Comparison of ENCODE assay signal across 18 mouse cellular contexts in the genomic region with DNA sequence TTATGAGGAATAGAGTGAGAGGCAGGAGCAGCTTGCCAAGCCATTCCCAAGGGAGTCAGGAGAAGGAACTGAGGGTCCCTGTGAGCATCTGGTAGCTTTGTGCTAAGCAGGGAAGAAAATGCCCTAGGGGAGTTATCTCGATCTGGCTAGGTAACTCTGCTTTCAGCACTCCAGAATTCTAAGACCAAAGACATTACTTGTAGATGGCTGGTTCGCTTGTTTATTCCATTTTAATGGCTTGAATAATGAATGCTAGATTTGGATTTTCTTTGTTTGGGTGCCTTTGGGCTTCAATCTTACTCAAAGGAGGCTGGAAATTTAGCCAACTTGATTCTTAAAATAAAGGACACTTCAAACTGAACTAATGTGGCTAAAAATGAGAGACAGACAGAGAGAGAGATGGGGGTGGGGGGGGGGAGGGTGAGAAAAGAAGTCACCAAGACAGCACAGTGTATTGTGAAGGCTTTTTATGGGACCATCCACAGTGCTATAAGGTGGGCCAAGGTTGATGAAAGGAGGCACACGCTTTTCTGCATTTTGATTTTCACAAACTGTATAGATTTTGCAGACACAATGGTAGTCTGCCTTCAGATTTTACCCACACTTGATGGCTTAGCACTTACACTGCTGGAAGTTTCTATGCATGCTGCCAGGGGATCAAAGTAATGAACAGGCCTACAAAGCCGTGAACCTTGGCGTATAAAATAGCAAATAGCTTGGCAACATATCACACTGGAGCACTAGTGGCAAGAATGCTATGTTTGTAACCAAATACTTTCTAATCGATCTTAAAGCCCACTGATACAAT.
"Had no signal": no experiment of that assay in that cellular context is flagged by ENCODE, and none has a peak within 500 bp of the region (broad histone marks: within the 10 kb centered on the region; RNA-seq: fewer than 3 reads in every experiment).

No protein-coding gene starts in this region.

- DNase-seq: kidney, adult 9 months; kidney, postnatal 14 days; kidney, postnatal 4 days; layer of hippocampus, adult 9-11 months; liver, embryonic 13.5 days; lung, adult 2 months; lung, postnatal 14 days; lung, postnatal 4 days; retina, postnatal 1 day; right cerebral cortex, postnatal 25 days; spleen, adult 18-20 months; thymus, postnatal 25 days had no signal

- H3K4me2 ChIP-seq: liver, embryonic 13.5 days; midbrain, embryonic 12.5 days; neural tube, embryonic 13.5 days; stomach, embryonic 15.5 days had no signal

- H3K4me1 ChIP-seq: liver, embryonic 13.5 days; midbrain, embryonic 12.5 days; neural tube, embryonic 13.5 days; stomach, embryonic 15.5 days had no signal

- H3K9me3 ChIP-seq: liver, embryonic 13.5 days; midbrain, embryonic 12.5 days; neural tube, embryonic 13.5 days; stomach, embryonic 15.5 days had no signal

- H3K27ac ChIP-seq: layer of hippocampus, adult 2 months; liver, embryonic 13.5 days; midbrain, embryonic 12.5 days; neural tube, embryonic 13.5 days; stomach, embryonic 15.5 days had no signal

- H3K36me3 ChIP-seq: liver, embryonic 13.5 days; midbrain, embryonic 12.5 days; neural tube, embryonic 13.5 days; stomach, embryonic 15.5 days had no signal

- ATAC-seq: midbrain, embryonic 16.5 days had no signal

- H3K4me3 ChIP-seq: layer of hippocampus, adult 2 months; liver, embryonic 13.5 days; midbrain, embryonic 12.5 days; myocyte; neural tube, embryonic 13.5 days; stomach, embryonic 15.5 days had no signal

- H3K9ac ChIP-seq: liver, embryonic 13.5 days; midbrain, embryonic 12.5 days; neural tube, embryonic 13.5 days; stomach, embryonic 15.5 days had no signal

- H3K27me3 ChIP-seq: liver, embryonic 13.5 days; midbrain, embryonic 12.5 days; neural tube, embryonic 13.5 days; stomach, embryonic 15.5 days had no signal
